8 mouse cellular contexts compared by ENCODE assay signal in genomic region chr10:99107964-99108363, GRCm38 (mm10). TPM values are rescaled to one million over a fixed set of nuclear protein-coding genes. Genes with fewer than 3 reads are reported as not detected.
A peak's percentile ranks its signal among the peaks of the same experiment; 100 is the strongest.
DNase-seq lines count a peak whose midpoint lies in the region; ATAC-seq and TF ChIP-seq lines count a peak whose summit lies in the region.

Gene Galnt4 (plus strand): TSS chr10:99108159.

- no peaks in the 10 kb centered on the region for H3K27me3 ChIP-seq in liver, embryonic 11.5 days (replicated peaks; ENCODE audit: control insufficient read depth, insufficient read depth, low read length)
- H3K27me3 ChIP-seq in myocyte (ENCODE audit: control insufficient read depth, insufficient read depth, insufficient read length), result no peaks in the 10 kb centered on the region
- no peaks in the 10 kb centered on the region for H3K27me3 ChIP-seq in stomach, embryonic 14.5 days (ENCODE audit: control insufficient read depth, insufficient read depth, low read length)

- peak; percentile 85 for ATAC-seq in liver, embryonic 11.5 days (replicated peaks; ENCODE audit: low FRiP score)
- peak; percentile 87 for ATAC-seq in stomach, embryonic 14.5 days (ENCODE audit: insufficient number of reproducible peaks, insufficient read depth, low FRiP score, low read depth)

- peak within 1 kb of the TSS; percentile 92 for H3K4me3 ChIP-seq in liver, embryonic 11.5 days (ENCODE audit: low read depth, low read length)
- peak within 1 kb of the TSS; percentile 85 for H3K4me3 ChIP-seq in myocyte
- H3K4me3 ChIP-seq in stomach, embryonic 14.5 days (ENCODE audit: low read depth, low read length), result peak within 1 kb of the TSS; percentile 97

- H3K4me1 ChIP-seq in liver, embryonic 11.5 days (replicated peaks; ENCODE audit: control insufficient read depth, insufficient read depth, low read length), result no peaks in the 10 kb centered on the region; the same call in 1 of the 2 replicates
- peaks cover 3% of the 10 kb centered on the region; the same call in 1 of the 2 replicates for H3K4me1 ChIP-seq in stomach, embryonic 14.5 days (ENCODE audit: control insufficient read depth, insufficient read depth, low read length)

- H3K9ac ChIP-seq in liver, embryonic 11.5 days (ENCODE audit: low read depth, low read length), result peak within 1 kb of the TSS; percentile 89
- peak within 1 kb of the TSS; percentile 81 for H3K9ac ChIP-seq in stomach, embryonic 14.5 days (replicated peaks; ENCODE audit: low read depth, low read length)

- peak; percentile 24 for DNase-seq in 3134 (ENCODE audit: extremely low read depth, insufficient read length, low spot score)
- DNase-seq in adrenal gland, adult 2 months, result peak; percentile 91
- peak; percentile 87 for DNase-seq in embryo, embryonic 9.5 days (ENCODE audit: extremely low spot score)
- peak; percentile 99 for DNase-seq in heart, adult 11 months
- peak; percentile 83 for DNase-seq in kidney, adult 18-20 months
- peak; percentile 79 for DNase-seq in liver, embryonic 11.5 days (ENCODE audit: low spot score)

- peak; percentile 49 for TF ChIP-seq POLR2A in myocyte (IDR thresholded peaks at IDR 0.05; ENCODE audit: insufficient read length, low read depth)

- H3K79me2 ChIP-seq in myocyte (ENCODE audit: control insufficient read depth, insufficient read depth), result peaks cover 12% of the 10 kb centered on the region

- peaks cover 10% of the 10 kb centered on the region for H3K36me3 ChIP-seq in liver, embryonic 11.5 days (ENCODE audit: control insufficient read depth, insufficient read depth, low read length)
- no peaks in the 10 kb centered on the region for H3K36me3 ChIP-seq in myocyte (ENCODE audit: control insufficient read depth, insufficient read depth)
- H3K36me3 ChIP-seq in stomach, embryonic 14.5 days (ENCODE audit: control insufficient read depth, insufficient read depth, low read length), result peaks cover 7% of the 10 kb centered on the region; the same call in 1 of the 2 replicates

- peak within 1 kb of the TSS; percentile 48 for H3ac ChIP-seq in myocyte (ENCODE audit: control insufficient read depth, insufficient read length)

- peak within 1 kb of the TSS; percentile 95 for H3K4me2 ChIP-seq in liver, embryonic 11.5 days
- H3K4me2 ChIP-seq in myocyte (ENCODE audit: low read depth), result peak within 1 kb of the TSS; percentile 100
- peak within 1 kb of the TSS; percentile 97 for H3K4me2 ChIP-seq in stomach, embryonic 14.5 days (replicated peaks; ENCODE audit: low read depth, low read length)

- H3K27ac ChIP-seq in liver, embryonic 11.5 days (ENCODE audit: low read depth, low read length), result peak within 1 kb of the TSS; percentile 78
- H3K27ac ChIP-seq in stomach, embryonic 14.5 days (ENCODE audit: low read length), result peak within 1 kb of the TSS; percentile 91

- 1% methylated on average over 22 of the region's 22 CpGs for WGBS in liver, embryonic 11.5 days
- 1% methylated on average over 22 of the region's 22 CpGs for WGBS in stomach, embryonic 14.5 days

- peaks cover 3% of the 10 kb centered on the region; the same call in 1 of the 2 replicates for H3K9me3 ChIP-seq in liver, embryonic 11.5 days (ENCODE audit: control insufficient read depth, low read length)
- no peaks in the 10 kb centered on the region for H3K9me3 ChIP-seq in stomach, embryonic 14.5 days (ENCODE audit: control insufficient read depth, low read depth, low read length)

TF ChIP-seq in myocyte, 11 proteins besides CTCF, POLR2A, EP300 and RAD21:
- peak; percentile 26 for TF ChIP-seq MAX (IDR thresholded peaks at IDR 0.05; ENCODE audit: low read depth)
- no peak for TF ChIP-seq MYOD1 (IDR thresholded peaks at IDR 0.05; ENCODE audit: control insufficient read depth in 1 of 3, insufficient read length in 2 of 3, low read depth in 2 of 3)
- TF ChIP-seq POLR2AphosphoS2 (IDR thresholded peaks at IDR 0.05; ENCODE audit: insufficient read length, low read depth), result no peak
- TF ChIP-seq TCF3 (IDR thresholded peaks at IDR 0.05; ENCODE audit: insufficient read length, low read depth), result no peak
TF ChIP-seq in myocyte: peak in this region for 1.

RNA-seq across cellular contexts. Expression of gene Galnt4, which starts in this region (rescaled TPM):
- 1 to 10 TPM; 5.6 to 7.0 TPM for total RNA-seq in adrenal gland, adult 2 months (2021)
- polyA plus RNA-seq in adrenal gland, adult 2 months (2012; rRNA removed), result 0.35 and 0.83 TPM in 2 replicates
- 7.0 and 7.8 TPM in 2 replicates for polyA plus RNA-seq in liver, embryonic 11.5 days (2014; fragmentation: Nextera tagmentation; extraction: Ambion mirVana)
- polyA plus RNA-seq in myocyte (2012; fragmentation: generic; extraction: Trizol), result 4.7 TPM
- polyA plus RNA-seq in stomach, embryonic 14.5 days (2014; fragmentation: Nextera tagmentation; extraction: Ambion mirVana), result 27.1 and 31.5 TPM in 2 replicates

Comparison
In these comparisons a context has a peak if more than half of its experiments do, and no peak if none do; other contexts are left out.
1. Peak in every context shown above with its lines: DNase-seq, ATAC-seq, H3K4me3 ChIP-seq and H3K27ac ChIP-seq.
2. DNase-seq: peak in every context shown above with its lines; median percentile 99 in heart, adult 11 months; 91 in adrenal gland, adult 2 months; 87 in embryo, embryonic 9.5 days; 83 in kidney, adult 18-20 months; 79 in liver, embryonic 11.5 days; 24 in 3134.